Mouse (Mus musculus): ENCODE measurements around the gene Ndufa5. TPM values are rescaled to one million over a fixed set of nuclear protein-coding genes. Genes with fewer than 3 reads are reported as not detected.
A peak's percentile ranks its signal among the peaks of the same experiment; 100 is the strongest.

Ndufa5 gene
- 342 and 359 TPM in 2 replicates for polyA plus RNA-seq (2015; fragmentation: Nextera tagmentation; extraction: Ambion mirVana)

DNA sequence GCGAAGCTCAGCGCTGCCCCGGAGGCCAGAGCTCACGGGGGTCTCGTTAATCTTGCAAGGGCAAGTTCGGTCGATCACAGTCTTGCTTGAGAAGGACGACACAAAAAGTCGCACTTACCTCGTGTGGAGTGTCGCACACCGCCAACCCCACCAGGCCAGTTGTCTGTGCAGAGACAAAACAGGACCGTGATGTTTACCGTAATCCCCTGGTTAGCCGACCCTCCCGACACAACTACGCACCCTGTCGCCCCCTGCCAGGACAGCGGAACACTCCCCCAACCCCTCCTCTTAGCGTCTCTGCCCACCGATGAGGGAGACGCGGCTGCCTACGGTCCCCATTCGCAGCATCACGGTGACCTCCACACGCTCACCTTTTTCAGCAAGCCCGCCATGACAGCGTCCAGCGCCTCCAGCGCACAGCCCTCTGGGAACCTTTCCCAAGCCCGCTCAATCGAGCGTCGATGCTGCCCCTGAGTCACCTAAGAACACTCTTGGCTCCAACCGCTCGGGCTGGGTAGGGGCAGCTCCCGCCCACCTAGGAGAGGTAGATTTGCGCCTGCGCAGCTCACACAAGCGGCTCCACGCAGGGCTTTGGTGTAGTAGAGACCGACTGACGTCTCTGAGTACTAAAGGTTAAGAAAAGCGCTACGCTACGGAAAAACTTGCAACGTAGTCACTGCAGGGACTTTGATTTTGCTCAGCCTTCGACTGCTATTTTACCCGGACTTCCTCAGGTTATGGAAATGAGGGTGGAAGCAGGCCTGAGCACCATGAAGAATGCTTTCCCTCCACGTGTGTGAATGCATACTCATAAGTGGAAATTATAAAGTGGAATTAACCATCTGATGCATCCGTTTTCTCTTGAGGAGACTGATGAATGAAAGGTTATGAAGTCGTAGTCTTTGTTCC is at the start of gene Ndufa5:
Gene Ndufa5, minus strand, starts transcription at position 859 of the 909 bp plus-strand sequence.
- H3K27ac ChIP-seq: peak within 1 kb of the TSS; percentile 9; the same call in 1 of the 2 replicates
- ATAC-seq (ENCODE audit: insufficient number of reproducible peaks, insufficient read depth, low FRiP score, low TSS enrichment, low read depth): peak; percentile 96
- under 1% methylated on average over 53 of the region's 53 CpGs for WGBS

DNA sequence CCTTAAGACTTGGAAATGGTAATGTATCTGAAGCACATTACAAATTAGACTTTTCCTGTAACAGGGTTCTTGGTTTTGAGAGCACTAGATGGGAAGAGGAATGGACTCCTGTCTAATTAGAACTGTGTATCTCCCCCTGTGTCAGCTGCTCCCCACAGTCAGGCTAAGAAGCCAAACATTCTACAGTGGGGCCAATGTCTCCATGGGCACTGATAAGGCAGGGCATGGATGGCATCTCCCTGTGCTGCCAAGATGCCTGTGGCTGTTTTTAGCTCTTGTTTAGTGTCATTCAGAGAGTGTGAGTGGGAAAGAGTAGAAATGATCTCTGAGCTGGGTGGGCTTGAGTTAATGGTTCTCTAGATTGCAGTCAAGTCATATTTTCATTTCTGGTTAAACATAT is 45.5 kb upstream of the Ndufa5 start:
- Histone ChIP-seq H3K27me3 (no peaks in the 10 kb centered on the region), H3K27ac (no peak overlapping the region), H3K9ac (no peak overlapping the region), H3K4me3 (no peak overlapping the region), H3K9me3 (0 out of 2 replicates have a peak, but pooled peaks cover 2% of the 10 kb centered on the region), H3K4me1 (no peaks in the 10 kb centered on the region), H3K36me3 (no peaks in the 10 kb centered on the region), H3K4me2 (no peak overlapping the region)
- ATAC-seq (ENCODE audit: insufficient number of reproducible peaks, insufficient read depth, low FRiP score, low TSS enrichment, low read depth): no peak

More for the DNA sequence above, at the start of gene Ndufa5:
- no peaks in the 10 kb centered on the region for H3K9me3 ChIP-seq
- peak within 1 kb of the TSS; percentile 77 for H3K4me3 ChIP-seq
- H3K4me1 ChIP-seq: peaks cover 23% of the 10 kb centered on the region
- peak within 1 kb of the TSS; percentile 82 for H3K4me2 ChIP-seq
- H3K9ac ChIP-seq: peak within 1 kb of the TSS; percentile 82
- H3K36me3 ChIP-seq: peaks cover 8% of the 10 kb centered on the region
- H3K27me3 ChIP-seq: no peaks in the 10 kb centered on the region

DNA sequence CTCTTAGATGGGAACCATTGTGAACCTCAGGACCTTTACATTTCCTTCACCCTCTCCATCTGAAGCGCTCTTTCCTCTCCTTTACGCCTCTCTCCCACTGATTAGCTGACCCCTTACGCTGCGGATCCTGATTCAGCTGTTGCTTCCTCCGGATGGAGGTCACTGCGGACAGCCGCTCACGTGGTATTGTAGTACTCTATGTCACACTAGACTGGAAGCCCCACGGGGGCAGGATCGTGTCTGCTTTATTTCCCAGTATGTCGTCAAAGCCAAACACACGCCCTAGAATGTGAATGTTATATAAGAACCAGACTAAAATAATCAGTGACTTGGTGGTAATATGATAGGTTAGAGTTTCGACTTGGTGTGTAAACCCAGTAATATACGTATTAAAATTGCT is 44.6 kb upstream of the Ndufa5 start:
- Histone ChIP-seq H3K27ac (no peak overlapping the region), H3K4me3 (no peak overlapping the region), H3K4me1 (no peaks in the 10 kb centered on the region), H3K9ac (no peak overlapping the region), H3K36me3 (no peaks in the 10 kb centered on the region), H3K9me3 (0 out of 2 replicates have a peak, but pooled peaks cover 2% of the 10 kb centered on the region), H3K27me3 (no peaks in the 10 kb centered on the region), H3K4me2 (no peak overlapping the region)
- no peak for ATAC-seq (ENCODE audit: insufficient number of reproducible peaks, insufficient read depth, low FRiP score, low TSS enrichment, low read depth)
- WGBS: 79% methylated on average over 14 of the region's 14 CpGs

DNA sequence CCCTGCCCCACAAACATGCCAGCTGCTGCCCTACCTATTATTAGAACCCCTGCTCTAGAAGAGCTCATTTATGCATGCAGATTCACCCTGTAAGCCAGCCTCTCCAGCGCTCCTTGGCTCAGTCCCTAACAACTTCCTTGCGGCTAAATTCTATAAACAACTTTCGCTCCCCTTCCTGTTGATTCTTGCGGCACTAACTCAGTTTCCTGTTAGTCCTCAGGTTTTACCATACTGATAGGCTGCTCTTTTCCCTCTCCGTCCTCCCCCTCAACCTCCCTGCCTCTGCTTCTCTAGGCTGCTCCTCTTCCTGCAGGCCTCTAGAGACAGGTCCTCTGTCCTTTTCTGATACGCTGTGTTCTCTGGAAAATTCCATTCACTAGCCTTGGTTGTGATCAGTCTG is 43.3 kb upstream of the Ndufa5 start:
- H3K27ac ChIP-seq: no peak overlapping the region; the same call in 1 of the 2 replicates
- 67% methylated on average over 6 of the region's 6 CpGs for WGBS
- H3K36me3 ChIP-seq: no peaks in the 10 kb centered on the region
- no peak overlapping the region for H3K4me3 ChIP-seq
- H3K4me2 ChIP-seq: no peak overlapping the region
- H3K27me3 ChIP-seq: no peaks in the 10 kb centered on the region
- no peak for ATAC-seq (ENCODE audit: insufficient number of reproducible peaks, insufficient read depth, low FRiP score, low TSS enrichment, low read depth)
- H3K4me1 ChIP-seq: no peaks in the 10 kb centered on the region
- H3K9me3 ChIP-seq: 0 out of 2 replicates have a peak, but pooled peaks cover 2% of the 10 kb centered on the region
- H3K9ac ChIP-seq: no peak overlapping the region

DNA sequence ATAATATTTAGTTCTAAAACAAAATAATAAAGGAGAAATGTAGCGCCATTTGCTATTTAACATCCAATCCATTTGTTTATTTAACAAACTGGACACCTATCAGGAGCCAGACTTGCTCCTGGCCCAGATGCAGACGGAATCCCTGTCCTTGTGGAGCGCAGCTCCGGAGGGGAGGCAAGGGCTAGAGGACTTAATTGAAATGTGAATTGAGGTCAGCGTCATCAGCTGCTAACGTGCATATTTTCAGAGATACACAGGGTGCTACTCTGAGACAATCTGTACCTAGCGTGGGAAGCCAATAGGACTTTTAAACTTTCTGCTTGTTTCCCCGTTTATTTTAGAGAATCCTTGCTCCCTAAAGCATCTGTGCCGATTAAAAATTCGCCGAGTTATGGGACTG is 42.5 kb upstream of the Ndufa5 start:
- Histone ChIP-seq H3K27ac (no peak overlapping the region), H3K4me3 (no peak overlapping the region), H3K9ac (no peak overlapping the region), H3K4me1 (no peaks in the 10 kb centered on the region), H3K36me3 (no peaks in the 10 kb centered on the region), H3K9me3 (0 out of 2 replicates have a peak, but pooled peaks cover 2% of the 10 kb centered on the region), H3K27me3 (no peaks in the 10 kb centered on the region), H3K4me2 (no peak overlapping the region)
- ATAC-seq (ENCODE audit: insufficient number of reproducible peaks, insufficient read depth, low FRiP score, low TSS enrichment, low read depth): no peak
- WGBS: 76% methylated on average over 11 of the region's 11 CpGs

DNA sequence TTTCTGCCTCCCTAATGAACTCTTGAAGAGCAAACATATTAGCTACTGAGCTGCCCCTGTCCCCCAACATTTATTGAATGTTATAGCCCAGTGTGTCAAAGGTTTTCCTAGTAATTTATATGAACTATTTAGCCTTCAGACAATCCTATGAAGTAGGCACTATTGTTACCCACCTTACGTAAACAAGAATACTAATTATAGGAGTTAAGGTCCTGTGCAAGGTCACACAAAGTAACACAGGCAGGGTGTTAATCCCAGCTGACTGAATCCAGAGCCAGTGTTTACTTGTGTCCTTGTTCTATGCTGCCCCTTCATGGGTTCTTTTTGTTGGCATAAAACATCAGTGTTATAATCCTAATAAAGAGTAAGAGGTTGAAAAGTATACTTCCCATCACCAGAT is 41.9 kb upstream of the Ndufa5 start:
- ATAC-seq (ENCODE audit: insufficient number of reproducible peaks, insufficient read depth, low FRiP score, low TSS enrichment, low read depth): no peak
- WGBS: 82% methylated on average over 1 of the region's 1 CpGs
- Histone ChIP-seq H3K27me3 (no peaks in the 10 kb centered on the region), H3K4me2 (no peak overlapping the region), H3K36me3 (no peaks in the 10 kb centered on the region), H3K4me1 (no peaks in the 10 kb centered on the region), H3K4me3 (no peak overlapping the region), H3K27ac (no peak overlapping the region), H3K9me3 (0 out of 2 replicates have a peak, but pooled peaks cover 2% of the 10 kb centered on the region), H3K9ac (no peak overlapping the region)

DNA sequence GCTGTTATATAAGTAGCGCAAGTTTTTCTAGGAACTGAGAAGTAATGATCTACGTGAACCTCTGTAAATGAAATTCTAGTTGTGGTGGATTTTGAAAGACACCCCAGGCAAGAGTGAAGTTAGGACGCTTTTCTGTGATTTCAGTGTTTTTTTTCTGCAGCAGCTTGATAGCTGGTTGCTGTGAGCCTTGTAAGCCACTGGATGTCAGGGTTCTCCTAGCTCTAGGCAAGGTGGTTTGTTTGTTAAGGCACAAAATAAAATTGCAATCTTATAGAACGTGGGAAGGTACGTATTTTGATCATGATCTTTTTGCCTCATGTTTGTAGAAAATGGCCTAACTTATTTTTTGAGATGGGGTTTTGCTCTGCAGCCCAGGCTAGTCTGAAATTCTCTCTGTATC is 41.1 kb upstream of the Ndufa5 start:
- no peak for ATAC-seq (ENCODE audit: insufficient number of reproducible peaks, insufficient read depth, low FRiP score, low TSS enrichment, low read depth)

DNA sequence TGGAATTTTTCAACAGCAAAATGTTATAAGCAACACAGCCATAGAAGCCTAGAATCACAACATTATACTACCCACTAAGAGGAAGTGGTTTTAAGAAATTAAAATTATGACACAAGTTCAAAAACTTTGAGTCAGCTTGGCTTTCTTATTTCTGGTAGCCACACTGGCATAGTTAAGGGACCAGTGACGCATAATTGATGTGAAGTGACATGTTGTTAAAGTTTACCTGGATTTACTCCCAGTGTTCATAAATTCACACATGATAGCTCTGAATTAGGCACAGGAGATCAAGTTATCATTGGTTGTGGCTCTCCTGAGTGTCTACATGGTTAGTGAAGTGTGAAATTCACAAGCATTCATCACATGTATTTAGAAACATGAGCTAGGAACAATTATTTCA is 37.1 kb upstream of the Ndufa5 start:
- no peaks in the 10 kb centered on the region for H3K27me3 ChIP-seq
- no peak overlapping the region for H3K4me3 ChIP-seq
- 85% methylated on average over 1 of the region's 1 CpGs for WGBS
- H3K9ac ChIP-seq: no peak overlapping the region
- no peaks in the 10 kb centered on the region for H3K36me3 ChIP-seq
- no peak overlapping the region for H3K27ac ChIP-seq
- H3K4me2 ChIP-seq: no peak overlapping the region
- no peaks in the 10 kb centered on the region for H3K4me1 ChIP-seq
- ATAC-seq (ENCODE audit: insufficient number of reproducible peaks, insufficient read depth, low FRiP score, low TSS enrichment, low read depth): no peak
- H3K9me3 ChIP-seq: no peaks in the 10 kb centered on the region

More for the DNA sequence above, 41.1 kb upstream of the Ndufa5 start:
- Histone ChIP-seq H3K36me3 (no peaks in the 10 kb centered on the region), H3K27ac (no peak overlapping the region), H3K9me3 (no peaks in the 10 kb centered on the region), H3K4me2 (no peak overlapping the region), H3K9ac (no peak overlapping the region), H3K4me3 (no peak overlapping the region), H3K27me3 (no peaks in the 10 kb centered on the region), H3K4me1 (no peaks in the 10 kb centered on the region)
- 80% methylated on average over 5 of the region's 5 CpGs for WGBS

DNA sequence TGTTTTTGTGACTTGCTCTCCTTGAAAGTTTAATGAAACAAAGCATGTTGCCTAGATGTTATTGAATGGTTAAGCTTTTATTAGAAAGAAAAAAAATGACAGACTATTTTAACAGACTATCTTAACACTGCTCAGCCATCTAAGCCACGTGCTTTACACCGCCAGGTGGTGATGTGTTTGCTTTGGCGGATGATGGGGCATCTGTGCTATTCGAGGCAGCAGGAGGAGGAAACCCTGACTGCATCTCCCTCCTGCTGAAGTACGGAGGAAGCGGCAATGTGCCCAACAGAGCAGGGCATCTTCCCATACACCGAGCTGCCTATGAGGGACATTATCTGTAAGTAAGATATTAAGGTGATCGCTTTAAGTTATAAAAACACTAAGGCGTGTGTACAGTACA is 36.3 kb upstream of the Ndufa5 start:
- no peak for ATAC-seq (ENCODE audit: insufficient number of reproducible peaks, insufficient read depth, low FRiP score, low TSS enrichment, low read depth)
- no peak overlapping the region for H3K9ac ChIP-seq
- 77% methylated on average over 9 of the region's 9 CpGs for WGBS
- H3K4me1 ChIP-seq: no peaks in the 10 kb centered on the region
- H3K27me3 ChIP-seq: no peaks in the 10 kb centered on the region
- H3K9me3 ChIP-seq: no peaks in the 10 kb centered on the region
- no peaks in the 10 kb centered on the region for H3K36me3 ChIP-seq
- no peak overlapping the region for H3K4me2 ChIP-seq
- H3K27ac ChIP-seq: no peak overlapping the region
- H3K4me3 ChIP-seq: no peak overlapping the region

DNA sequence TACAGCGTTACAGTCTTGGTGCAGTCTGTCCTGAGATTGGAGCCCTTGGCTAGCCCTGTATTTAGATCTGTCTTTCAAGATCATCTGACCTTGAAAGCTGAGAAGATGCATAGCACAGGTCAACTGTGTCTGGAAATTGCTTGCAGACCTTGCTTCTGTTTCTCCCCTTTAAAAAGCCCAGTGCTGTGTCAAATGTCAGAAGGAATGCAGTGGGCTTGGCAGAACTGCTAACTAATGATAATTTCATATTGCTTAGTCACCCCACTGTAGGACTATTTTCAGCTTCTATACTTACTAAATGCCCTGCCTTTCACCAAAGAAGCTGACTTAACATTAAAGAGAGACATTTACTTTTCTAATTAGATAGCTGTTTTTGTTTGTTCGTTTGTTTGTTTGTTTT is 27.7 kb upstream of the Ndufa5 start:
- no peaks in the 10 kb centered on the region for H3K36me3 ChIP-seq
- H3K4me3 ChIP-seq: no peak overlapping the region
- H3K4me2 ChIP-seq: no peak overlapping the region
- H3K9me3 ChIP-seq: no peaks in the 10 kb centered on the region
- no peak for ATAC-seq (ENCODE audit: insufficient number of reproducible peaks, insufficient read depth, low FRiP score, low TSS enrichment, low read depth)
- no peak overlapping the region for H3K9ac ChIP-seq
- peaks cover 8% of the 10 kb centered on the region; the same call in 1 of the 2 replicates for H3K4me1 ChIP-seq
- no peaks in the 10 kb centered on the region for H3K27me3 ChIP-seq
- no peak overlapping the region for H3K27ac ChIP-seq
- WGBS: 46% methylated on average over 2 of the region's 2 CpGs

DNA sequence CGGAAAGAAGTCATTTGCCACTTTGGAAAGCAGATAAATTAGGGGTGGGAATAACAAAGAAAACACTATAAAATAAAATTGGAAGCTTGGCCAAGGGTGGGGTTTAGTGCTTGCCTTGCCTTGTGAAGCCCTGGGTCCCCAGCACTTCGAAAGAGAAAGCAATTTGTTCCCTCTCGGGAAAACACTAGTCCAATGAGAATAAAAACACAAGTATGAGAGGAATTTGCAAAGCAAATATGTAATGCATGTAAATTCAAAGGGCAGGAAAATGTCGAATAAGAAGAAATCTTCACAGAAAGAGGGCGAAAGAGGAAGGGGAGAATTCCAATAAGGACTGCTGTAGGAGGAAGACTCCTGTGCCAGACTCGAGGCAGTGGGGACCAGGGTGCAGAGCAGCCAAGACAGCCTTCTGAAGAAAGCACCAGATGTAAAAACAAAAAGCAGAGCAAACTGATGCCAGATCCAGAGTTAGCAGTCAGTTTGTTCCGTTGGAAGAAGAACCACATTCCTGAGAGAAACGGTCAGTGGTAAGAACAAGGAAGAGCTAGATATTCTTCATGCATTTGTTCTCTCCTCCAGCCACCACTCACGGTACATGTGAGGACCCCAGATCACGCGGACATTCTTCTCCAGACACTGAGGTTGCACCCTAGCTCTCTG is 26.7 kb upstream of the Ndufa5 start:
- no peaks in the 10 kb centered on the region for H3K36me3 ChIP-seq
- no peak for ATAC-seq (ENCODE audit: insufficient number of reproducible peaks, insufficient read depth, low FRiP score, low TSS enrichment, low read depth)
- no peak overlapping the region for H3K27ac ChIP-seq
- H3K4me1 ChIP-seq: peaks cover 8% of the 10 kb centered on the region; the same call in 1 of the 2 replicates
- WGBS: 53% methylated on average over 11 of the region's 11 CpGs
- no peak overlapping the region for H3K4me3 ChIP-seq
- H3K4me2 ChIP-seq: no peak overlapping the region
- no peak overlapping the region for H3K9ac ChIP-seq
- no peaks in the 10 kb centered on the region for H3K27me3 ChIP-seq
- no peaks in the 10 kb centered on the region for H3K9me3 ChIP-seq

Data from embryonic facial prominence, embryonic 13.5 days (tissue).